Mouse (Mus musculus): ENCODE data around the gene Eno2.
A peak's percentile ranks its signal among the peaks of the same experiment; 100 is the strongest.

The Eno2 gene

GRCm38 (mm10) chr6:124740211-124740887 is 29.1 kb downstream of the Eno2 start:
- peak; percentile 54 for DNase-seq (ENCODE audit: low read depth, low spot score)

GRCm38 (mm10) chr6:124739231-124739796 is 30.2 kb downstream of the Eno2 start:
- no peak for DNase-seq (ENCODE audit: low read depth, low spot score)

- DNase-seq (ENCODE audit: low read depth, low spot score) = no peak
Observed at GRCm38 (mm10) chr6:124738511-124739023, 30.9 kb downstream of the Eno2 start, which contains the start of gene Ptpn6. Gene Ptpn6 (minus strand): TSS chr6:124738714.

GRCm38 (mm10) chr6:124737040-124737439 is 32.4 kb downstream of the Eno2 start:
- DNase-seq (ENCODE audit: low read depth, low spot score) = no peak

- DNase-seq (ENCODE audit: low read depth, low spot score) = no peak
Observed at GRCm38 (mm10) chr6:124734417-124734816, 35.1 kb downstream of the Eno2 start.

GRCm38 (mm10) chr6:124732476-124733370 is 36.8 kb downstream of the Eno2 start:
- no peak for DNase-seq (ENCODE audit: low read depth, low spot score)

- DNase-seq (ENCODE audit: low read depth, low spot score) = no peak
Observed at GRCm38 (mm10) chr6:124731038-124731437, 38.4 kb downstream of the Eno2 start.

GRCm38 (mm10) chr6:124729850-124730705 is 39.4 kb downstream of the Eno2 start:
- DNase-seq (ENCODE audit: low read depth, low spot score) = no peak

- DNase-seq (ENCODE audit: low read depth, low spot score) = no peak
Observed at GRCm38 (mm10) chr6:124728621-124729020, 40.9 kb downstream of the Eno2 start.

- no peak for DNase-seq (ENCODE audit: low read depth, low spot score)
Observed at GRCm38 (mm10) chr6:124724472-124724871, 45.0 kb downstream of the Eno2 start.

GRCm38 (mm10) chr6:124723541-124723940 is 45.9 kb downstream of the Eno2 start:
- no peak for DNase-seq (ENCODE audit: low read depth, low spot score)

- DNase-seq (ENCODE audit: low read depth, low spot score) = no peak
Observed at GRCm38 (mm10) chr6:124722876-124723473, 46.5 kb downstream of the Eno2 start.

GRCm38 (mm10) chr6:124720904-124721303 is 48.6 kb downstream of the Eno2 start:
- no peak for DNase-seq (ENCODE audit: low read depth, low spot score)

- no peak for DNase-seq (ENCODE audit: low read depth, low spot score)
Observed at GRCm38 (mm10) chr6:124719354-124719978, 50.0 kb downstream of the Eno2 start.

- DNase-seq (ENCODE audit: low read depth, low spot score) = no peak
Observed at GRCm38 (mm10) chr6:124718703-124719102, 50.8 kb downstream of the Eno2 start.

GRCm38 (mm10) chr6:124717968-124718367 is 51.5 kb downstream of the Eno2 start:
- no peak for DNase-seq (ENCODE audit: low read depth, low spot score)

- DNase-seq (ENCODE audit: low read depth, low spot score) = no peak
Observed at GRCm38 (mm10) chr6:124716864-124717490, 52.5 kb downstream of the Eno2 start.

GRCm38 (mm10) chr6:124712918-124713317 is 56.6 kb downstream of the Eno2 start:
- DNase-seq (ENCODE audit: low read depth, low spot score) = no peak

GRCm38 (mm10) chr6:124711824-124712782 is 57.4 kb downstream of the Eno2 start, which contains the start of the genes Emg1 and Phb2:
Gene Emg1 (minus strand): TSS chr6:124712178.
Gene Phb2 (plus strand): TSS chr6:124712336.
- peak; percentile 96 for DNase-seq (ENCODE audit: low read depth, low spot score)
